Mouse (Mus musculus): Measurements from ENCODE around the gene Armc8.

GRCm38 (mm10) chr9:99569071-99569397, 335 bp upstream of the Armc8 start:
- no peak for TF ChIP-seq CTCF (IDR thresholded peaks at IDR 0.05; ENCODE audit: borderline replicate concordance, control insufficient read depth, extremely low read depth, insufficient read depth, low read length, poor library complexity)
- no peak for TF ChIP-seq POLR2A (IDR thresholded peaks at IDR 0.05; ENCODE audit: control insufficient read depth, extremely low read depth, insufficient read depth, low read length, poor library complexity)
